Mouse (Mus musculus) megakaryocyte, embryonic 14.5 days (primary cell): Measurements from ENCODE around the gene Phxr2. TPM values are rescaled to one million over a fixed set of nuclear protein-coding genes. Genes with fewer than 3 reads are reported as not detected.
A peak's percentile ranks its signal among the peaks of the same experiment; 100 is the strongest.

Source experiments
- H3K27me3 ChIP-seq: replicated peaks from 2 replicates; pipeline ENCODE3; 2012; ENCODE audit warnings: inconsistent platforms
- H3K36me3 ChIP-seq: replicated peaks from 2 replicates; pipeline ENCODE3; 2012; ENCODE audit warnings: low read length, inconsistent platforms, mixed read lengths
- H3K4me1 ChIP-seq: 2 replicates; pipeline ENCODE4 v1.6.1; 2012; ENCODE audit warnings: inconsistent platforms
- H3K4me3 ChIP-seq: replicated peaks from 2 replicates; pipeline ENCODE3; 2012; ENCODE audit warnings: moderate library complexity, mild to moderate bottlenecking, inconsistent platforms
- H3K9me3 ChIP-seq: 2 replicates; pipeline ENCODE4 v1.6.1; 2012; ENCODE audit warnings: inconsistent platforms
- FLI1 ChIP-seq: IDR thresholded peaks from 2 replicates; pipeline ENCODE4 v1.6.1; 2012; ENCODE audit warnings: low read length, inconsistent platforms, mixed read lengths
- GATA1 ChIP-seq: IDR thresholded peaks from 3 replicates; pipeline ENCODE4 v1.6.1; 2012; ENCODE audit warnings: mixed read lengths, low read length, inconsistent platforms, borderline replicate concordance
- polyA plus RNA-seq: library from polyadenylated mRNA; stranded (reverse); fragments of >175 nt; gene quantifications from 2 replicates; pipeline ENCODE4 v1.2.3, GENCODE M21; 2012; ENCODE audit warnings: low replicate concordance; ENCODE audit not compliant: insufficient read depth

Gene Phxr2
- polyA plus RNA-seq, 1 experiment, result not detected

GRCm38 (mm10) chr10:99116650-99117615 is 9.2 kb downstream of the Phxr2 start:
- TF ChIP-seq FLI1 (no peak), GATA1 (no peak)
- no peaks in the 10 kb centered on the region for H3K27me3 ChIP-seq
- no peaks in the 10 kb centered on the region for H3K9me3 ChIP-seq
- peaks cover 5% of the 10 kb centered on the region for H3K36me3 ChIP-seq
- H3K4me1 ChIP-seq, result peaks cover 44% of the 10 kb centered on the region
- H3K4me3 ChIP-seq, result peak overlapping the region; percentile 23

DNA sequence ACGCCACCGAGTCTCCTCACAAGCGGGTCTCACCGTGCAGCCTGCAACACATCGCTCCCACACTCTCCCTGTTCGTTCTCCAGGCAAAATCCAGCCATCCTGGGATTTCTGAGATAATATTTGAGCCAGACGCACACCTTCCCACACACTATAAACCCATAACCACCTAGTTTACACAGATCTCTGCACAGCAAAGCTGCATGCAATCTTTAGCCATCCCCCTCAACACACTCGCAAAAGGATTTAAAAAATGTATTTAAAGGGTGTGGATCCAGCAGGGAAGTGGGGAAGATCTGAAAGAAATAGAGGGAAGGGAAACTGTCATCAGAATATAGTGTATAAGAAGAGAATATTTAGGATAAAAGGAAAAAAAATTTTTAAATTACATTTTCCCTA is 9.9 kb downstream of the Phxr2 start:
- Histone ChIP-seq H3K4me3 (no peak overlapping the region), H3K9me3 (no peaks in the 10 kb centered on the region), H3K27me3 (no peaks in the 10 kb centered on the region), H3K36me3 (peaks cover 8% of the 10 kb centered on the region), H3K4me1 (peaks cover 44% of the 10 kb centered on the region)
- TF ChIP-seq GATA1 (no peak), FLI1 (no peak)

- Histone ChIP-seq H3K4me1 (peaks cover 50% of the 10 kb centered on the region), H3K4me3 (no peak overlapping the region), H3K9me3 (no peaks in the 10 kb centered on the region), H3K27me3 (no peaks in the 10 kb centered on the region), H3K36me3 (peaks cover 14% of the 10 kb centered on the region)
- TF ChIP-seq FLI1 (no peak), GATA1 (no peak)
Observed at GRCm38 (mm10) chr10:99115471-99116236, 10.5 kb downstream of the Phxr2 start.

DNA sequence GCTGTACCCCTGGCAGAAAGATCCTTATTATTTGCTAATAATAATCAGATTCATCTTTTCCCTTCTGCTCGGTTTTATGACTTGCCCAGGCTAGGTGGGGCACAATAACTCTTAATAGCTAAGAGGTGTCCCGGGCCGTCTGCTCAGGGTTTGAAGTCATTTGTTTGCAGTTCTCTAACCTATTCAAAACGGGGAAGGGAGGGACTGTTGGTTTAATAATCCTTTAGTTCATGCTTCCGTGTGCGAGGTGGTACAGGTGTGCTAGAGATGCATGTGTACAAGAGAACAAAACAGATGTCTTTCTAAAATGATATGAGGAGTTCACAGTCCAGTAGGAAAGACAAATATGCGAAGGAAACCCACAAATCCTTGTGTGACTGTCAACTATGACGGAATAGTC is 11.8 kb downstream of the Phxr2 start:
- Histone ChIP-seq H3K27me3 (no peaks in the 10 kb centered on the region), H3K4me3 (no peak overlapping the region), H3K36me3 (peaks cover 23% of the 10 kb centered on the region), H3K9me3 (peaks cover 10% of the 10 kb centered on the region; the same call in 1 of the 2 replicates), H3K4me1 (peaks cover 50% of the 10 kb centered on the region)
- TF ChIP-seq FLI1, result no peak
- no peak for TF ChIP-seq GATA1

DNA sequence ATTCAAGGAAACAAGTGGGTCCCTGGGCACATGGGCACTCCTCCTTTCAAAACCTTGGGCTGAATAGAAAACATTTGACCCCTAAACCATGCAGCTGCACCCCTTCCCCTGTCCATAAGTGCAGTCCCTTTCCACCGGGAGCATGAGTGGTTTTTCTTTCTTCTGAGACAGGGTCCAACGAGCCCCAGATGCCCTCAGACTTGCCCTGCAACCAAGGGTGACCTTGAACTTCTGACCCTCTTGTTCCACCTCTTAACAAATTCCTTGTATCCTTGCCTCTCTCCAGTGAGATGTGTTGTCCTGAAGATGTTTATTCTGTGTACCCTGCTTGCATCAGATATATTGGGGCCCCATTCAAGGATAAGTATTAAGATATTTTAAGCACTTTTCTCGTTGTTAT is 12.6 kb downstream of the Phxr2 start:
- TF ChIP-seq GATA1, result no peak
- no peak for TF ChIP-seq FLI1
- Histone ChIP-seq H3K4me3 (no peak overlapping the region), H3K4me1 (peaks cover 55% of the 10 kb centered on the region), H3K36me3 (peaks cover 30% of the 10 kb centered on the region), H3K27me3 (no peaks in the 10 kb centered on the region), H3K9me3 (peaks cover 13% of the 10 kb centered on the region; the same call in 1 of the 2 replicates)

GRCm38 (mm10) chr10:99108431-99108982 is 17.6 kb downstream of the Phxr2 start:
- peaks cover 29% of the 10 kb centered on the region for H3K36me3 ChIP-seq
- peak overlapping the region; percentile 96 for H3K4me3 ChIP-seq
- H3K9me3 ChIP-seq, result peaks cover 13% of the 10 kb centered on the region; the same call in 1 of the 2 replicates
- no peaks in the 10 kb centered on the region for H3K27me3 ChIP-seq
- TF ChIP-seq GATA1 (no peak), FLI1 (no peak)
- H3K4me1 ChIP-seq, result peaks cover 36% of the 10 kb centered on the region

DNA sequence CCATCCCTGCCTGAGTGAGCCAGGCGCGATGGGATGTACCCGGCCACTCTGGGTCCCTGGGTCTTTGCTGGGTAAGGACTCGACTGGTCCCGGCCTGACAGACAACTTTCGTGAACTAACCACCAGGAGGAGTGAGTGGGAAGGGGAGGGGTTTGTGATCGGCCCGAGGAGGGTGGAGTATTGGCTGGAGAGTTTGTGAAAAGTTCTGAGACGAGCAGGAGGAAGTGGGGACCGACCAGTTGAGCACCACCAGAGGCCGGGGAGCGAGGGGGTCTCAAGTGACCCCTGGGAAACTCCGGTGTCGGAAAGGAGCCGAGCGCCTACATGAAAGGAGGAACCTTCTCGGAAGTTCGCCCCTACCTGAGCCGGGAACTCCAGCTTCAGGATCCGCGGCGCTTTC is 18.2 kb downstream of the Phxr2 start, which contains the start of gene Galnt4:
Galnt4 (plus strand) TSS at position 196 of the 400 bp plus-strand sequence.
- Histone ChIP-seq H3K4me3 (peak within 1 kb of the TSS; percentile 96), H3K27me3 (no peaks in the 10 kb centered on the region), H3K4me1 (peaks cover 33% of the 10 kb centered on the region), H3K9me3 (peaks cover 16% of the 10 kb centered on the region; the same call in 1 of the 2 replicates), H3K36me3 (peaks cover 32% of the 10 kb centered on the region)
- TF ChIP-seq FLI1 (no peak), GATA1 (no peak)

- Histone ChIP-seq H3K36me3 (peaks cover 32% of the 10 kb centered on the region), H3K4me3 (peak within 1 kb of the TSS; percentile 96), H3K27me3 (no peaks in the 10 kb centered on the region), H3K4me1 (peaks cover 29% of the 10 kb centered on the region), H3K9me3 (peaks cover 16% of the 10 kb centered on the region; the same call in 1 of the 2 replicates)
- no peak for TF ChIP-seq FLI1
- no peak for TF ChIP-seq GATA1
Observed at GRCm38 (mm10) chr10:99106703-99107631, 19.2 kb downstream of the Phxr2 start, which contains the start of gene Poc1b. Gene Poc1b, plus strand, starts transcription at chr10:99107036.

DNA sequence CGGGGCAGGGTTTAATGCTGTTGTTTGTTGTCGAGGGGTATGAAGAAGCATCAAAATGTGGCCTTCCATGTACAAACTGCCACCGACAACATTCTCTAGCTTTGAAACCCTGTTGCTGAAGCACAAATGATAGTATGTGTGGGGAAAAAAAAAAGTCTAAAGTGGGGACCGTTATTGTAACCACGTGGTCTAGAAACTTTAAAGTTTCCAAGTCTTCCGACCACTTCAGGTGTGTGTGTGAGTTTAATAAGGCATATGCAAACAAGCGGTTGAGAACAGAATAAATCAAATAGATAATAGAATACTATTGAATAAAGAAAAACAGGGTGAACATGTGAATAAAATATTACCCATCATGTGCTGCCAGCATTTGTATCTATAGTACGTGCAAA is 19.8 kb downstream of the Phxr2 start:
- no peak for TF ChIP-seq GATA1
- TF ChIP-seq FLI1, result no peak
- peak overlapping the region; percentile 96 for H3K4me3 ChIP-seq
- H3K4me1 ChIP-seq, result peaks cover 27% of the 10 kb centered on the region
- peaks cover 16% of the 10 kb centered on the region; the same call in 1 of the 2 replicates for H3K9me3 ChIP-seq
- H3K27me3 ChIP-seq, result no peaks in the 10 kb centered on the region
- peaks cover 30% of the 10 kb centered on the region for H3K36me3 ChIP-seq
